Mouse (Mus musculus): ENCODE measurements at regions not wholly inside any gene's neighbourhood (a gene's known extent, or its start where the extent isn't known, plus 50 kb on each side); places are given as distances from the start of the nearest gene placed in this dataset.
A peak's percentile ranks its signal among the peaks of the same experiment; 100 is the strongest.

- DNase-seq (ENCODE audit: low spot score) = no peak
Measured at GRCm38 (mm10) chr7:36352761-36353160, 345.2 kb upstream of the Tshz3 start.

- DNase-seq (ENCODE audit: low spot score) = no peak
Measured at GRCm38 (mm10) chr7:36350616-36351015, 347.3 kb upstream of the Tshz3 start.

GRCm38 (mm10) chr7:36348195-36348594 is 349.7 kb upstream of the Tshz3 start:
- DNase-seq (ENCODE audit: low spot score) = no peak

DNA sequence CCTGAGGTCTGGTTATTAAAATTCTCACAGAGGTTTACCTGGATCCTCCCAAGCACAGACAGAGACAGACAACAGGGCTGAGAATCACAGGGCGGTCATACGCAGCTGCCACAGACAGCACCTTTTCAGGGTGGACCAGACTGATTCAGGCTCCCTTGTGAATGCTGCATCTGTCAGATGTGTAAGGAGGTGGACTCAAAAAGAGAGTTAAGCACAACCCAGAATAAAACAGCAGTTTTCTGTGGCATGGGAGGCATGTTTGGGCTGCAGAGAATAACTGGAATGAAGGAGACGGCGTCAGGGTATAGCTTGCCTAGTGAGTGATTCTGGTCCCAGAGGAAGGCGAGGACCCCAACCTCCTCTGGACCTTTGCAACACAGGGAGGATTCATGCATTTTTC is 363.1 kb upstream of the Tshz3 start:
- DNase-seq (ENCODE audit: low spot score) = no peak

- no peak for DNase-seq (ENCODE audit: low spot score)
Measured at GRCm38 (mm10) chr7:36334091-36334490, 363.8 kb upstream of the Tshz3 start.

- DNase-seq (ENCODE audit: low spot score) = no peak
Measured at GRCm38 (mm10) chr7:36332633-36333032, 365.3 kb upstream of the Tshz3 start.

- DNase-seq (ENCODE audit: low spot score) = no peak
Measured at GRCm38 (mm10) chr7:36328141-36328540, 369.8 kb upstream of the Tshz3 start.

DNA sequence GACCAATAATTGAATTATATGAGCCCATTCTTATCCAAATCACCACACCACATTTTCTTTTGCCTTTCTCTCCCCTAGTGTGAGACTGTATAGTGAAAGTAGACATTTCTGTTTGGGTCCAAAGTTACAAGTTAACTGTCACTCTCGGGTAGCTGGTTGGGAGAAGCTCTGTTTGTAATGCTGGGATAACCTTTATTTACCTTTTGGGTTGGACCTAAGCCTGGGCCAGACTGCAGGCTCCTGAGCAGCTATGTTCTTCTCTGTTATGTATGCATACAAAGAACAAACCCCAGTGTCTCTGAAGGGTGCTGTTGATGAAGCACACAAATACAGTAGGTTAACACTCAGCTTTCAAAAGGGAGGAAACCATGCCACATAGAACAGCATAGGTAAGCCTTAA is 373.9 kb upstream of the Tshz3 start:
- no peak for DNase-seq (ENCODE audit: low spot score)

DNA sequence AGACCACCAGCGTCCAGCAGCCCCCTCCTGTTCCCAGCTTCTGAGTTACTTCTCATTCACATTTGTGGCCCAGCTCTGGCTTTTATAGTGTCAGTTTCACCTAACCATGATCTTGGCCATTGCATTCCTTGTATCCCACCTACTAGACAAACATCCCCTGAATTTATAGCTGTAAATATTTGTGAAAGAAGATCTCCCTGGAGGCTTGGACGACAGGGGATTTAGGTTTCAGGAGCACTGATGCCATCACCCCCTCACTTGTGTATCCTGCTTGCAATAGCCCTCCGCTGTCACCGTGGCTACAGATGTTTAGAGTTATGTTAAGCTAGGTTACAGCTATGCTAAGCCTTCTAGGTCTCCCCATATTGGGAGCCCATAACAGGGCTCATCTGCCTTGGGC is 375.7 kb upstream of the Tshz3 start:
- DNase-seq (ENCODE audit: low spot score) = no peak

GRCm38 (mm10) chr7:36317466-36318212 is 380.3 kb upstream of the Tshz3 start:
- DNase-seq (ENCODE audit: low spot score) = peak; percentile 54

DNA sequence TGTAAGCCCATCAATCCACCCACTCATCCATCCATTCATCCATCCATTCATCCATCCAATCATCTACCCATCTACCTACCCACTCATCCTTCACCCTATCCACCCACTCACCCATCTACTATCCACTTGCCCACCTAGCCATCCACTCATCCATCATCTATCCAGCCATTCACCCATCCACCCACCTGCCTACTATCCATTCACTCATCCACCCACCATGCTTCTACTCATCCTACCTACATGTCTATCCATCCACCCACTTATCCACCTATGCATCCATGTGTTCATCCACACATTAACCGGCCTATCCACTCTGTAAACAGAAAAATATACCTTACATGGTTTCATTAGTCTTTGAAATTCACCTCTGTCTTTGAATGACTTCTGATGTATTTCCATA is 384.2 kb upstream of the Tshz3 start:
- no peak for DNase-seq (ENCODE audit: low spot score)

- DNase-seq (ENCODE audit: low spot score) = peak; percentile 20
Measured at GRCm38 (mm10) chr7:36309761-36310605, 387.9 kb upstream of the Tshz3 start.

- DNase-seq (ENCODE audit: low spot score) = no peak
Measured at GRCm38 (mm10) chr7:36308726-36309125, 389.2 kb upstream of the Tshz3 start.

DNA sequence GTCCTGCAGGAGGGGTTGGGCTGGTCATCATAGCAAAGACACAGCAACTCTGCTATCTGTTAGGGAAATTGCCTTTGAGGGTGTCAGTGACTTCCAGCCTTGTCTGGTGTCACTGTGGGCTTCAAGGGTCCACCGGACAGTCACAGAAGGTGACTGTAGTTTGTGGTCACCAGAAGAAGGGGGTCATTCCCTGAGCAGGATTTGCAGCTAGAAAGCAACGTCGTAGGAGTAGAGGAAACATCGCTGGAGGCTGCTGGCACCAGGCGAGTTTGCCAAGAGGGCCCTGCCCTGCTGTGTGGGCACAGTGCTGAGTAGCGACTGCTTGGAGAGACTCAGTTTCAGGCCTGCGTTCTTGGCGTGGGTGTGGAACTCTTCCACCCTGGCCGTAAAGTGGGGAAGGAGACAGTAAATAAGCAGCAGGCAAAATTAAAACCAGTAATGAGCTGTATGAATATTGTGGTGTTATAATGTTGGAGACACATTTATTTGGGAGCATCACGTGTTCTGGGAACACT is 389.8 kb upstream of the Tshz3 start:
- DNase-seq (ENCODE audit: low spot score) = no peak

DNA sequence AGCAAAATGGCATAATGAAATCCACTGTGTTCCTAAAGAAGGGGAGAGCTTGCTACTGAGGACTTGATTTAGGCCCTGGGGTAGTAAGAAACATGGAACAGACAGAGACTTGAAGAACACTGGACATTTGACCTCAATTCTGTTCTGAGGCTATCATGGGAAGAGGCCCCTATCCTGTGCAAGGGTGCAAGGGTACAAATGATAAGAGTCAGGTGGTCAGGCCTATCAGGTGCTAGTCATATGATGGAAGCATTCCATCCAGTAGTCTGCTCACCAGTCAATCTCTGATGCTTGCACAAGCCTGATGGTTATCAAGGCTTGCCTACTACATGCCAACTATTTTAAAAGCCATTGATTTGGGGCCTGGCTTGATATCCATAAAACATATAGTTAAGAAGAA is 420.6 kb upstream of the Tshz3 start:
- DNase-seq (ENCODE audit: low spot score) = no peak

DNA sequence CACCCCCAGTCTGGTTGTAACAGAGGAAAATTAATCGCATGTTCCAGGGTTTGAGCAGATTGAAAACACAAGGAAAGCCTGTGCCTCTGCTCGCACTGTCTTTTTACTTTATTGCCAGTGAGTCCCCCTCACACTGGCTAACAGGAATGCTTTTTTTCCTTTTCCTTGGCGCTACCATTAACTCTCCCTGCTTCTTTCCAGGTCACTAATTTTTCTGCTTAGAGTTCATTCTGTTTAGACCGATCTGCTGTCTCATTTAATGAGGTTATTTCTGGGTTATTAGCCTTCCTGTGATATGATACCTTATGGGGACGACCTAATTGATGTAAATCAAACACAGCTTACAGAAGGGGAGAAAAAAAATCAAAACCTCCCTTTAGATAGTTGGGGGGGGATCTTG is 429.0 kb upstream of the Tshz3 start:
- DNase-seq (ENCODE audit: low spot score) = no peak

DNA sequence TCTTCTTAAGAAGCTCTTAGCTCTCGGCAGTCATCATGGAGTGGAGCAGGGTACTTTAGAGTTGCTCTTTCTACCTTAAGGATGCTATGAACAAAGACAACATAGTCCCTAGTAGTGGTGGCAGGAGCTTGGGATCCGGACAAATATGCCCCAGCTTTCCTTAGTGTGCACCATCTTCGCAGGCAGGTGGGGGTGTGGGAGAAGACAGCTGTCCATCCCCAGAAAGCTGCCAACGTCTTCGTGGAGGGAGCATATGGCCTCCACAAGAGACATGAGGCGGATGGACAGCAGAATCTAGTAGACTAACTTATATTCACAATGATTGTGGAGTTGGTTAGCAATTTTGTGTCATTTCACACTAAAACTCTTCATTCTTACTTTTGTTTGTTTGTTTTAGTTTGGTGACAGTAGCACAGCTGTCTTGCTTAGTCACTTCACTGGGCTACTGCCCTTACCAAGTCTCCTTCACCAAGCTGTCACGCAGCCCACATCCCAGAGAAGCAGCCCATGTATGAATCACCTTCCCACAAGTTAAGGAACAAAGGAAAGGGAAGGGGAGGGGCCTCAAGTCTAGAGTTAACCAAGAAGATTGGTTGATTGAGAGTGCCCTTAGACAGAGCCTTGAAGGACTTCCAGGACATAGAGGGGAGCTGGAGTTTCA is 432.6 kb upstream of the Tshz3 start:
- no peak for DNase-seq (ENCODE audit: low spot score)

DNA sequence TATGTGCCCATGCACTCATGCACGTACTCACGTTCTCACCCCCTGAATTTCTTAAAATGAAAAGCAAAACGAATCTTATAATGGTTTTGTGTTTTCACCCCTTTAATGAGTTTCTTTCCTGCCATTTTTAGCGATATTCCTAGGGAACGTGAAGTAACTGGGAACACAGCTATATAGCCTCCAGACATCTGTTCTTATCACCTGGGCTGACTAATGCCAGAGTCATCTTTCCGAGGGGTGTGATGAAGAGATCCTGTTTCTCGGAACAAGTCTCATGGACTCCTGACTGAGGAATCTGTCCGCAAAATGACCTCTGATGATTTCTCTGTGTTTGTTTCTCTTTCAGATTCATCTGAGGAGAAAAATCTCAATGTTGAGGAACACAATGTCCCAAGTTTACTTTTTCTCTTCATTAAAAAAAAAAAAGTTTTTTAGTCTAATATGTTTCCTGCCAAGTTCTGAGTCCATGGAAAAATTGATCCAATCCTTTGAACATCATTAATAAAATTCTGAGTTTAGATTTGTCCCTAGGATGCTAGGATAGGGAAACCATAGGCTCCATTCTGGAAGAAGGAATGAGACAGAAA is 435.7 kb upstream of the Tshz3 start:
- DNase-seq (ENCODE audit: low spot score) = no peak

GRCm38 (mm10) chr7:36257102-36257501 is 440.8 kb upstream of the Tshz3 start:
- DNase-seq (ENCODE audit: low spot score) = no peak

GRCm38 (mm10) chr7:36247356-36247755 is 444.6 kb upstream of the Zfp507 start:
- DNase-seq (ENCODE audit: low spot score) = no peak

DNA sequence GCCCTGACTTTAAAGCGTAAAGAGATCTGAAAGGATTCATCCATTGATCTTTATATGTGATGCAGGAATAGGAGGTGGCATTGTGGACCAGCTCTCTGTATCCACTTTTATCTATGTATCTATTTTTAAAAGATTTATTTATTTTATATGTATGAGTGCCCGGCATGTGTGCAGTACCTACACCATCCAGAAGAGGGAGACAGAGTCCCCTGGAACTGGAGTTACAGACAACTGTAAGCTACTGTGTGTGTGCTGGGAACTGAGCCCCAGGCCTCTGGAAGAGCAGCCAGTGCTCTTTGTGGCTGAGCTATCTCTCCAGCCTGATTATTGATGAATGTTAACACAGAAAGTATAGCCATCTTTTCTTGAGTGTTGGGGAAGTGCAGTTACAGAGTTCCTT is 433.9 kb upstream of the Zfp507 start:
- no peak for DNase-seq (ENCODE audit: low spot score)

- no peak for DNase-seq (ENCODE audit: low spot score)
Measured at GRCm38 (mm10) chr7:36229031-36229430, 426.2 kb upstream of the Zfp507 start.

All from testis, postnatal 14 days (tissue).